Mouse (Mus musculus) olfactory bulb, adult 2 months (tissue): ENCODE results near the gene Ano6.

ENCODE experiments used
- CTCF ChIP-seq: fragments of 200-500 bp; IDR thresholded peaks from 2 replicates; pipeline ENCODE4 v1.5.1; 2012; ENCODE audit warnings: low read depth, mild to moderate bottlenecking, low read length, moderate library complexity; ENCODE audit not compliant: insufficient read depth
- POLR2A ChIP-seq: fragments of 200-500 bp; IDR thresholded peaks from 2 replicates; pipeline ENCODE4 v1.6.1; 2012; ENCODE audit warnings: mild to moderate bottlenecking, low read depth, low read length, moderate library complexity; ENCODE audit not compliant: insufficient read depth

- TF ChIP-seq CTCF = no peak
- no peak for TF ChIP-seq POLR2A
Observed at GRCm38 (mm10) chr15:95837570-95837969, 46.9 kb downstream of the Ano6 start.
